Mouse (Mus musculus): ENCODE results near the gene Fam198b.

The Fam198b gene

DNA sequence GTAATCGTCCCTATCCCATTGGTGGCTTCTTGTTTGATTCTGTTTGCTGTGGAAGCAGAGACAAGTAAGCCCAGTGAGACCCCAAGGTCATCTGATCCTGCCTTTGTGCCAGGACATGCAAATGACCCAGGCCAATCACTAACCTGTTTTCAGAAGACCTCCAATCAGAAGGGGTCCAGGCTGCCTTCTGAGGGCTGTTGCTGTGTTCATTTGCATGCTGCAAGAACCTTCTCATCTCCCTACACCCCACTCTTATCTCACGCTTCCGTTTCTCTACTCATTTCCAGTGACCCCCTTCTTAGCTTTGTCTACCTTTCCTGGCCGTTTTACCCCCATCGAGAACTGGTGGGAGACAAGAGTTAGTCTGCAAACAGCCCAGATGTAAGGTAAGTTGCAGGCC lies at the start of gene Fam198b:
Gene Fam198b (plus strand): TSS at position 229 of the 400 bp plus-strand sequence.
- DNase-seq (ENCODE audit: low read depth, low spot score): no peak

DNA sequence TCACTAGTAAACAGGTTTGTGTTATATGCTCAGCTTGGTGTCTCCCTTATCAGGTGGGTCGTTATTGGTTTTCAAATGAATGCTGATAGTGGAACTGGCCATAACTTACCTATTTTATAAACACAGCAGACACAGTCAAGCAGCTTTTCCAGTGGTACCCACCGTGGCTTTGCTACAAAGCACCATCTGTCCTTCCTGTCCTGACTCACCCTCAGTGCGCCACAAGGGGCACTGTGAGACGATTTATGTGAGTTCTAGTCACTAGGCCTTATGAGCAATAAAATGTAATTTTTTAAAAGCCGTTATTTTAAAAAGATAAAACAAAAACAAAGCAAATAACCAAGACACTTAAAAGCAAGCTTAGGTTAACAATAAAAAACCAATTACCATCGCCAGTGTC lies 45.6 kb upstream of the Fam198b start:
- DNase-seq (ENCODE audit: low read depth, low spot score): peak; percentile 29

DNA sequence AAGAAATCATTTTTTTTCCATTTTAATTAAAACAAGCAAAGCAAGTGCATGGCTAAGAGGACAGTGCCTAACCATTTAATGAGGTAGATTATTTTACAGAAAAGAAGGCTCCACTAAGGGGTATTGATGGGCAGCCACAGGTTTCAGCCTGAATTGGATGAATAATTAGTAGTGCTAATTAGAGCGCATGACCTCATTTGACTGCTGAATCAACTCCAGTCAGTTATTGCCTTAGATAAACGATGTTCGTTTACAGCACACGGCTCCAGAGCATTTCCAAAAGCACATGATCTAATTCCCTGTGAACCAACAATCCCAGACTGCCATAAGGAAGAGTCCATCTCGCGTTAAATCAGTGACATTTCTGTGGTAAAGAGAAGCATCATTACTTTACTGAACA lies 42.9 kb upstream of the Fam198b start:
- DNase-seq (ENCODE audit: low read depth, low spot score): peak; percentile 44

- DNase-seq (ENCODE audit: low read depth, low spot score): peak; percentile 93
Observed at GRCm38 (mm10) chr3:79842165-79842564, 42.2 kb upstream of the Fam198b start.

- peak; percentile 87 for DNase-seq (ENCODE audit: low read depth, low spot score)
Observed at GRCm38 (mm10) chr3:79842616-79843016, 41.7 kb upstream of the Fam198b start.

DNA sequence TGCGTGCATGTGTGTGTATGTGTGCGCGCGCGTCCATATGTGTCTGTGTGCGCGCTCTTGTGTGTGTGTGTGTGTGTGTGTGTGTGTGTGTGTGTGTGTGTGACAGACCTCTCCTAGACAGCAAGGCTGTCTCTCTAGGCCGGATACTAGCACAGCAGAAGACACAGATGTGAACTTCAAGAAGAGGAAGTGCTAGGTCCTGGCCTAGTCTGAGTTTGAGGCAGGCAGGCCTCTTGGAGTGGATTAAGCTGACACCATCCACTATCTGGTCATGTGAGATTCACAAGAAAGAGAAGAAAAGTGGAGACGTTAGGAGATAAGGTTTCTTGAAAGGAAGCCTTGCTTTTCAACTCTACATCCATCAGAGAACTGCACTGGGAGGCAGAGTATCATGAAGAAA lies 40.3 kb upstream of the Fam198b start:
- peak; percentile 74 for DNase-seq (ENCODE audit: low read depth, low spot score)

GRCm38 (mm10) chr3:79846633-79847032 lies 37.7 kb upstream of the Fam198b start:
- no peak for DNase-seq (ENCODE audit: low read depth, low spot score)

- DNase-seq (ENCODE audit: low read depth, low spot score): no peak
Observed at GRCm38 (mm10) chr3:79848841-79849240, 35.5 kb upstream of the Fam198b start.

GRCm38 (mm10) chr3:79849621-79850020 lies 34.7 kb upstream of the Fam198b start:
- no peak for DNase-seq (ENCODE audit: low read depth, low spot score)

GRCm38 (mm10) chr3:79850656-79851055 lies 33.7 kb upstream of the Fam198b start:
- DNase-seq (ENCODE audit: low read depth, low spot score): no peak

- DNase-seq (ENCODE audit: low read depth, low spot score): no peak
Observed at GRCm38 (mm10) chr3:79852108-79852507, 32.2 kb upstream of the Fam198b start.

DNA sequence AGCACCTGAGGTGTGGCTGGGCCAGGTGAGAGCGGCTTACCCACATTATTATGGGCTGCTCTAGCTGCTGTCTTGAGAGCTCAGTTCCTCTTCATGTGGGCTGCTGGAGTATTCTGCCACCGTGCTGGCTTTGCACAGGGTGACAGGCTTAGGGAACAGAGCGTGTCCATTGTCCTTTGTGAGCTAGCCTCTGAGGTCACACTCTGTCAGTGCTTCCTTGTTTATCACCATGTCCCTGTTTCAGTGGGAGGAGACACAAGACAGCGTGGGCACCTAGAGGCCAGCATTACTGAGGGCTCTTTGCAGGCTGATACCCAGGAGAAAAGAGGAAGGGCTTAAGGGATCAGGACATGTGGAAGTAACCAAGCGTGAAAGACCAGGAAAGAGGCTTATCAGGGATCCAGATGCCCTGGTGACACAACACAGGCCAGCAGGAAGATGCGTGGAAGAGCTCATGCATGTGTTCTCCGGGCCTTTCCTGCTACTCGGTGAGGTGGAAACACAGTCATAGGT lies 31.6 kb upstream of the Fam198b start, which contains the start of gene Tmem144:
Gene Tmem144 (minus strand): TSS at position 120 of the 513 bp plus-strand sequence.
- DNase-seq (ENCODE audit: low read depth, low spot score): no peak

DNA sequence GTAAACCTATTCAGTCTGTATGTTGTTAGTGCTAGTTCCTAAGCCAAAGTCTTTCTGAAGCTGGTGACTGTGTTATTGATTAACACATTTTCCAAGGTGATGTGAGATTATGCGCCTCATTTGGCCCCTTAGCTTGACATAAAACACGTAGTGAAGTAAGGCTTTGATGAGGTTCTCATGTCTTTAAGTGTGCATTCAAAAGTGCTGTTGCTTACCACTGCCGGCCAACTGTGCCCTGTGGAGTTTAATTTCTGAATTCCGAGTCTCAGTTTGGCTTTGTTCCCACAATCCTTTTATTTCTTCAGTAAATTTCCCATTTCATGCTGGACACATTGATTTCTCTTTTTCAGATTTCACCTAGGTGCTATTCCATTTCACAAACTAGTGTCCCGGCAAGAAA lies 26.6 kb upstream of the Fam198b start:
- no peak for DNase-seq (ENCODE audit: low read depth, low spot score)

- DNase-seq (ENCODE audit: low read depth, low spot score): no peak
Observed at GRCm38 (mm10) chr3:79858221-79858620, 26.1 kb upstream of the Fam198b start.

DNA sequence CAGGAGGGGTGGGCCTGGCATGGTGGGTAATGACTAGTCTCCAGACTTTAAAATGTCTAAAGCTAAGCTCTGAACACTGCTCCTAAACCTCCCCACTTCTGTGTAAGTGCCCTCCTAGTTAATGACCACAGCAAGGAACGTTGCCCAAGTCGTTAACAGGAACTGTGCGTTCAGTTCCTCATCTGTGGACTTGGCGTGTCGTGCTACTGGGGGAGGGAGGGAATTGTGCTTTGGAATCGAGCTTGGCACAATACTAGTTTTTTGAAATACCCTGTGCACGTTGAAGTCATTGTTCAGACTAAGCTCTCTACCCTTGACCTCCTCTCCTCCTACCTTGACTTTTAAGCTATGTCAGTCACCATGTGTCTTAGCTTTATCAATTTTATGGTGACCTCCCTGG lies 19.5 kb upstream of the Fam198b start:
- no peak for DNase-seq (ENCODE audit: low read depth, low spot score)

- no peak for DNase-seq (ENCODE audit: low read depth, low spot score)
Observed at GRCm38 (mm10) chr3:79866089-79866488, 18.2 kb upstream of the Fam198b start.

GRCm38 (mm10) chr3:79866526-79866925 lies 17.8 kb upstream of the Fam198b start:
- no peak for DNase-seq (ENCODE audit: low read depth, low spot score)

GRCm38 (mm10) chr3:79867121-79867709 lies 17.1 kb upstream of the Fam198b start:
- no peak for DNase-seq (ENCODE audit: low read depth, low spot score)

DNA sequence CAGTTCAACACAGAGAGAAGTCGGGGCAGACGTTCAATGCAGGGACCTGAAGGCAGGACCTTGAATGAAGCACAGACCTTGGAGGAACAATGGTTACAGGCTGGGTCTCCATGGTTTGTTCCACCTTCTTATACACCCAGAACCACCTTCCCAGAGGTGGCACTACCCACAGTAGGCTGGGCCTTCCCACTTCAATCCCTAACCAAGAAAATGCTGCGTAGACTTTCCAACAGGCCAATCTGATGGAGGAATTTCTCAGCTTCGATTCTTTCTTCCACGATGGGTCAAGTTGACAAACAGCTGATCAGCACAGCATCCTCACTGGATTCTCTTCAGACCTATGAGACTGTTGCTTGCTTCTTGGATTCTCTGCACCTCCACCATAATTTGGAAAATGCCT lies 8.9 kb upstream of the Fam198b start:
- no peak for DNase-seq (ENCODE audit: low read depth, low spot score)

GRCm38 (mm10) chr3:79878350-79878749 lies 6.0 kb upstream of the Fam198b start:
- no peak for DNase-seq (ENCODE audit: low read depth, low spot score)

- DNase-seq (ENCODE audit: low read depth, low spot score): no peak
Observed at GRCm38 (mm10) chr3:79879246-79879645, 5.1 kb upstream of the Fam198b start.

DNA sequence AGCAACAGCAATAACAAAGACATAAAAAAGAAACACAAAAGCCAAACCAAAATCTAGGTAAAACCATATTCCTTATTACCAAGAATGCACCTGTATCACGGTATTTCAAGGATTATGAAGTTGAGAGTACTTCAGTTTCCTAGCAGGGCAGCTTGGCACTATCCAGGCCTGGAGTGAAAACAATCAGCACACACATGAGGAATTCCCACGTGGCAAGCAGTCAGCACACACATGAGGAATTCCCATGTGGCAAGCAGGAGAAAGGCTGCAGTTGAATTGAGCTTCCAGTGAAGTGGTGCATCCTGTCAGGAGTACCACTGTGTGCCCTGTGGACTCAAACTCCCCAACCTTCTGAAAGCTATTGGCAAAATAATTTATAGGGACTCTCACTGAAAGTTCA lies 2.7 kb upstream of the Fam198b start:
- DNase-seq (ENCODE audit: low read depth, low spot score): no peak

DNA sequence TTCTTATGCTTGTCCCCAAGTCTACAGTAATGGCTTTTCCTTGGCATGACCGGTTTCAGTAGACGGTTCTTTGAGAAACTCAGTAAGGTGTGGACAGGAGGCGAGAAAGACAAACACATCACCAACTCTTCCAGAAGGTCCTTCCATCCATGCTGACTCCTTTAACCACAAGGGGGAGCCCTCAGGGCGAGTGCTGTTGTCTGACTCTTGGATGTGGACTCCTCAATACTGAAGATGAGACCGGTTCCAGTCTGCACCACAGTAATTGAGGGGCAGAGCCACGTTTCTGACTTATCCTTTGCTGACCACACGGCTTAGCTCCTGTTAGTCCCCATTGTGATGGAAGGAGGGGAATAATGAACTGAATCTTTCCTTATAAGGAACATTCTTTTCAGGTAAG lies 1.2 kb upstream of the Fam198b start:
- peak; percentile 54 for DNase-seq (ENCODE audit: low read depth, low spot score)

DNA sequence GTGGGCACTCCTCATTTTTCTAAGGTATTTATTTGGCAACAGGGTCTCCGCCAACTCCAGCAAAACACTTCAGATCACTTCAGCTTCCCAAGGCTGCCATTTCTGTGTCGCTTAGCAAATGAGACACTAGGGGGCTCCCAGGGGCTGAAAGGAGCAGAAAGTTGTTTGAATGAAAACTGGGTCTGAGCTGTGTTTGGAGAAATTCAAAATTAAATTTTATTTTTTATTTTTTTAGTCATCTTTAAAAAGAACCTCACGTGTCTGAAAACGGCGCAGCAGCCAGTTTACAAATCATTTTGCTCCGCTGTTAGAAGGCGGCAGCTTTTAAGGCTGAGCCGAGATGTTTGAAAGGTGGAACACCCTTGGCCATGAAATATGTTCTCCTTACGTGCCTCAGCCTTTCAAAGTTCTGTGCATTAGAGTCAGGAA lies 442 bp downstream of the Fam198b start:
- DNase-seq (ENCODE audit: low read depth, low spot score): peak; percentile 30

All from A20 (cell line).